Mouse (Mus musculus) CH12.LX (cell line): ENCODE measurements at regions not wholly inside any gene's neighbourhood (a gene's known extent, or its start where the extent isn't known, plus 50 kb on each side); places are given as distances from the start of the nearest gene placed in this dataset.

Experiments used
- CHD2 ChIP-seq: IDR thresholded peaks from 2 replicates; pipeline ENCODE4 v1.6.1; 2011; ENCODE audit warnings: low read length, improper control_type of control experiment
- MAX ChIP-seq: IDR thresholded peaks from 2 replicates; pipeline ENCODE4 v1.6.1; 2011; ENCODE audit warnings: low read length, improper control_type of control experiment
- TCF12 ChIP-seq: IDR thresholded peaks from 2 replicates; pipeline ENCODE4 v1.6.1; 2014; ENCODE audit warnings: low read depth, mild to moderate bottlenecking, inconsistent platforms, low read length, improper control_type of control experiment

DNA sequence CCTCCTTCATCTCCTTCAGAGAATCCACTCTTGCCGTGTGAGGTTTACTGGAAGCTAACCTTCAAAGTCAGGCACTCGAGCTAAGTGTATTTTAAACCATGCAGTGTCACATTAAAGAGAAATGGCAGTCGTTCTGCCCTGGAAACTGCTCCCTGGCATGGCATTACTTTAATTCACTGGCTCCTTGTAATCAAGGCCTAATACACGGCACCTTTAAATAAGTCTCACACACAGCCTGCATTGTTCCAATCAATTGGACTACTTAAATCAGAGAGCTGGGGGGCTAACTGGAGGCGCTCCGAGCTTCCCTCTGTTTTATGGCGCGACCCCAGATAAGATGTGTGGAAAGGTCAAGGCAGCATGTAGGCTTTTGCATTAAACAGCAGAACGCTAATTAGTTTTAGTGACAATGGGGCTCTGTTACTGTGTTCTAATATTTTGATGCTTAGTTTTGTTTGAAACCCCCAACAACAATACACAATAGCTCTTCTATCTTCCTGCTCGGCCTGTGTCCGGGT lies 180.1 kb downstream of the Gm12689 start:
- TF ChIP-seq TCF12 (no peak), CHD2 (no peak), MAX (no peak)
